8 mouse cellular contexts compared by ENCODE assay signal in genomic region chr11:5877921-5878526, GRCm38 (mm10). TPM values are rescaled to one million over a fixed set of nuclear protein-coding genes. Genes with fewer than 3 reads are reported as not detected.
DNase-seq lines count a peak whose midpoint lies in the region; ATAC-seq and TF ChIP-seq lines count a peak whose summit lies in the region.

Pold2 (minus strand) TSS chr11:5878292.

- peak within 1 kb of the TSS; percentile 89 for H3K27ac ChIP-seq in embryonic facial prominence, embryonic 14.5 days (replicated peaks; ENCODE audit: low read depth, low read length)
- peak within 1 kb of the TSS; percentile 69 for H3K27ac ChIP-seq in heart, adult 2 months
- H3K27ac ChIP-seq in limb, embryonic 13.5 days, result peak within 1 kb of the TSS; percentile 93
- H3K27ac ChIP-seq in midbrain, embryonic 16.5 days (ENCODE audit: low read length), result peak within 1 kb of the TSS; percentile 86

- no peaks in the 10 kb centered on the region for H3K27me3 ChIP-seq in embryonic facial prominence, embryonic 14.5 days (replicated peaks; ENCODE audit: control insufficient read depth, insufficient read depth, low read length)
- H3K27me3 ChIP-seq in heart, adult 2 months (ENCODE audit: control insufficient read depth, insufficient read depth, low read length), result no peaks in the 10 kb centered on the region
- no peaks in the 10 kb centered on the region for H3K27me3 ChIP-seq in limb, embryonic 13.5 days
- H3K27me3 ChIP-seq in midbrain, embryonic 16.5 days (ENCODE audit: control insufficient read depth, insufficient read depth, low read depth, low read length), result no peaks in the 10 kb centered on the region

- TF ChIP-seq POLR2A in heart, adult 2 months (IDR thresholded peaks at IDR 0.05; ENCODE audit: insufficient read depth, low read depth, low read length), result peak; percentile 91

- TF ChIP-seq EP300 in heart, adult 2 months (IDR thresholded peaks at IDR 0.05; ENCODE audit: insufficient read depth, low read depth, low read length), result peak; percentile 78; the same call in 1 of the 2 replicates

- no peaks in the 10 kb centered on the region for H3K9me3 ChIP-seq in embryonic facial prominence, embryonic 14.5 days (ENCODE audit: control insufficient read depth, low read length)
- no peaks in the 10 kb centered on the region for H3K9me3 ChIP-seq in limb, embryonic 13.5 days
- no peaks in the 10 kb centered on the region for H3K9me3 ChIP-seq in midbrain, embryonic 16.5 days (replicated peaks; ENCODE audit: control insufficient read depth, low read length, poor library complexity, severe bottlenecking)

- WGBS in embryonic facial prominence, embryonic 14.5 days, result under 1% methylated on average over 45 of the region's 52 CpGs
- WGBS in heart, adult 2 months, result under 1% methylated on average over 52 of the region's 52 CpGs
- WGBS in limb, embryonic 13.5 days, result under 1% methylated on average over 52 of the region's 52 CpGs
- under 1% methylated on average over 52 of the region's 52 CpGs for WGBS in midbrain, embryonic 16.5 days

- H3K4me1 ChIP-seq in embryonic facial prominence, embryonic 14.5 days (ENCODE audit: control insufficient read depth, insufficient read depth, low read length), result peaks cover 16% of the 10 kb centered on the region
- H3K4me1 ChIP-seq in heart, adult 2 months (ENCODE audit: control insufficient read depth, insufficient read depth, low read length), result no peaks in the 10 kb centered on the region
- H3K4me1 ChIP-seq in limb, embryonic 13.5 days, result peaks cover 25% of the 10 kb centered on the region
- peaks cover 16% of the 10 kb centered on the region for H3K4me1 ChIP-seq in midbrain, embryonic 16.5 days (ENCODE audit: control insufficient read depth, insufficient read depth, low read length)

- peaks cover 38% of the 10 kb centered on the region for H3K36me3 ChIP-seq in embryonic facial prominence, embryonic 14.5 days (ENCODE audit: control insufficient read depth, insufficient read depth, low read length)
- no peaks in the 10 kb centered on the region for H3K36me3 ChIP-seq in heart, adult 2 months (ENCODE audit: control insufficient read depth, insufficient read depth, low read length)
- H3K36me3 ChIP-seq in limb, embryonic 13.5 days, result peaks cover 37% of the 10 kb centered on the region
- peaks cover 13% of the 10 kb centered on the region; the same call in 1 of the 2 replicates for H3K36me3 ChIP-seq in midbrain, embryonic 16.5 days (ENCODE audit: control insufficient read depth, insufficient read depth, low read length)

- H3K9ac ChIP-seq in embryonic facial prominence, embryonic 14.5 days (ENCODE audit: low read depth, low read length), result peak within 1 kb of the TSS; percentile 81
- peak within 1 kb of the TSS; percentile 73 for H3K9ac ChIP-seq in heart, adult 2 months (ENCODE audit: low read depth, low read length)
- H3K9ac ChIP-seq in limb, embryonic 13.5 days, result peak within 1 kb of the TSS; percentile 75
- H3K9ac ChIP-seq in midbrain, embryonic 16.5 days (ENCODE audit: low read depth, low read length), result peak within 1 kb of the TSS; percentile 73

- ATAC-seq in embryonic facial prominence, embryonic 14.5 days (ENCODE audit: low read depth), result peak; percentile 99
- peak; percentile 98 for ATAC-seq in limb, embryonic 13.5 days (ENCODE audit: low FRiP score, low read depth)
- peak; percentile 99 for ATAC-seq in midbrain, embryonic 16.5 days

- no peaks in the 10 kb centered on the region for H3K79me2 ChIP-seq in heart, adult 2 months (replicated peaks; ENCODE audit: control insufficient read depth, insufficient read depth, low read length)

- intact Hi-C loops in heart, adult 2 months (cut with DNase I), result loop anchor here (2.0 to 5.0 kb wide), 2 partner anchors 41 to 171 kb away; no protein-coding TSS in a partner anchor

- H3K4me2 ChIP-seq in embryonic facial prominence, embryonic 14.5 days (ENCODE audit: low read depth, low read length), result peak within 1 kb of the TSS; percentile 86
- peak within 1 kb of the TSS; percentile 84 for H3K4me2 ChIP-seq in limb, embryonic 13.5 days (replicated peaks)
- H3K4me2 ChIP-seq in midbrain, embryonic 16.5 days (ENCODE audit: low read length), result peak within 1 kb of the TSS; percentile 74

- peak; percentile 98 for DNase-seq in 3T3-L1 (ENCODE audit: low read depth, low spot score)
- peak; percentile 92 to 97 for DNase-seq in adrenal gland, postnatal 4 days (ENCODE audit: low spot score in 2 of 2)
- peak; percentile 99 for DNase-seq in embryonic facial prominence, embryonic 14.5 days (ENCODE audit: low spot score)
- peak; percentile 96 to 99 for DNase-seq in heart, adult 2 months
- peak; percentile 97 to 98 for DNase-seq in kidney, adult 8-10 months
- DNase-seq in spleen, postnatal 10 days (ENCODE audit: low spot score in 2 of 2), result peak; percentile 92 to 98

- H3K4me3 ChIP-seq in embryonic facial prominence, embryonic 14.5 days (ENCODE audit: low read depth, low read length), result peak within 1 kb of the TSS; percentile 75
- H3K4me3 ChIP-seq in heart, adult 2 months, result peak within 1 kb of the TSS; percentile 91
- H3K4me3 ChIP-seq in limb, embryonic 13.5 days, result peak within 1 kb of the TSS; percentile 68
- peak within 1 kb of the TSS; percentile 74 for H3K4me3 ChIP-seq in midbrain, embryonic 16.5 days (ENCODE audit: low read depth, low read length)

- TF ChIP-seq CTCF in heart, adult 2 months (IDR thresholded peaks at IDR 0.05), result no peak

RNA-seq across cellular contexts. Expression of gene Pold2, which starts in this region (rescaled TPM):
- total RNA-seq in adrenal gland, postnatal 4 days (2021), result 10 to 100 TPM; 61.2 to 78.6 TPM
- 83.2 and 98.3 TPM in 2 replicates for polyA plus RNA-seq in embryonic facial prominence, embryonic 14.5 days (2014; fragmentation: Nextera tagmentation; extraction: Ambion mirVana)
- 10 to 100 TPM; 30.9 to 42.6 TPM for total RNA-seq in heart, adult 2 months (2021)
- polyA plus RNA-seq in heart, adult 2 months (2012; rRNA removed), result 49.1 and 58.1 TPM in 2 replicates
- polyA plus RNA-seq in limb, embryonic 13.5 days (2015; fragmentation: Nextera tagmentation; extraction: Ambion mirVana), result 125 and 137 TPM in 2 replicates
- 54.0 and 57.4 TPM in 2 replicates for polyA plus RNA-seq in midbrain, embryonic 16.5 days (2015; fragmentation: Nextera tagmentation; extraction: Ambion mirVana)

Comparison
In these comparisons a context has a peak if more than half of its experiments do, and no peak if none do; other contexts are left out.
1. Peak in every context shown above with its lines: DNase-seq, ATAC-seq, H3K4me3 ChIP-seq and H3K27ac ChIP-seq.